Mouse (Mus musculus) heart, postnatal 10 days (tissue): Measurements from ENCODE around the gene Gm6502. TPM values are rescaled to one million over a fixed set of nuclear protein-coding genes. Genes with fewer than 3 reads are reported as not detected.
"Not testable (repeated sequence)": the region's sequence is repeated elsewhere in the genome, so short reads cannot be mapped to it uniquely, and the experiment has no call there.

Experiments used
- DNase-seq, 2 experiments: peaks; one replicate each; pipeline ENCODE4 v3.0.0; 2021
- intact Hi-C: fragments of 180-260 bp; cut with DNase I; formaldehyde crosslinking; loops from one replicate; pipeline ENCODE4 v1.15.1; 2025
- total RNA-seq, 2 experiments: library from RNA; stranded (reverse); gene quantifications; 2 replicates each; pipeline ENCODE4 v1.2.3; 2021

The Gm6502 gene
- not detected for total RNA-seq

DNA sequence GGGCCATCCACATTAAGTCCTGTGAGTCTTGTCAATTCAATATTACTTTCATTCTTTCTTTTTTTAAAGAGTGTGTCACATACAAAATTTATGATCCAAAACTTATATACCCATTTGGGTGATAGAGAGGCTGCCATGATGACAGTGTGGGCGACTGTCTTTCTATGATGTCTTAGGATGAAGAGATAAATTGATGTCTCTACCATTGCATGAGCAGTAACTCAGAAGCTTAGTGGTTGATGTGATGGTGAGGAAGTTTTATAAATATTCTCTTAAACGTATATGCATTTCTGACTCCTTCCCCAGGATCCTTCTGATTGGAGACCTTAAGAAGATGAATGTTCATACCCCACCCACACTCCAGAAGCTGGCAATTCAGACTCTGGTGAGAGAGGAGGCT is at the start of gene Gm6502:
Gene Gm6502 (plus strand): TSS at position 301 of the 400 bp plus-strand sequence.
- DNase-seq, intact Hi-C loops: not testable (repeated sequence)

- intact Hi-C loops, DNase-seq: not testable (repeated sequence)
Measured at GRCm38 (mm10) chr5:94306696-94307095, 7.5 kb upstream of the Gm6502 start, which contains the start of gene A430089I19Rik. Gene A430089I19Rik, minus strand, starts transcription at chr5:94306796.

DNA sequence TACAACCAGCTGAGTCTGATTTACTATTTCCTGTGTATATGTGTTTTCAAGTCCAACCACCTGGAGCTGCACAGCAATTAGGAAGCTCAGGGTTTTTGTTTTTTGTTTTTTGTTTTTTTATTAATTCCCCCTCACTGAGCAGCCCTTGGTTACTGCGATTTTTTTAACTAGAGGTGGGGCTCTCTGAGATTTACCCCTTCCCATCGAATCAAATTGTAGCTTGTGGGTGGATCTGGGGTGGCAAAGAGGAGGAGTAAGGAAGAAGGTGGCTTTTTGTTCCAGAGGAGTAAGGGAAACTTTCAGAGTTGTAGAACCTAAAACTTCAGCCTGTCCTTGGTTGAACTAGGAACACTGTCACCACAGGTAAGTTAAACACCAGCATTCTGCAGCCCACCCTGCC is 25.2 kb downstream of the Gm6502 start, which contains the start of gene AA792892:
Gene AA792892 (plus strand): TSS at position 301 of the 400 bp plus-strand sequence.
- intact Hi-C loops, DNase-seq: not testable (repeated sequence)

Other genes with a start within 250 kb of the Gm6502 start
- gene BC061212, start 243.9 kb upstream of the Gm6502 start, total RNA-seq, result not detected
- gene Gm6351, start 238.1 kb upstream of the Gm6502 start, total RNA-seq, result not detected
- not detected for gene Gm3106, start 96.4 kb upstream of the Gm6502 start, total RNA-seq
- gene A430089I19Rik, start 7.6 kb upstream of the Gm6502 start, total RNA-seq, result not detected
- not detected for gene AA792892, start 25.3 kb downstream of the Gm6502 start, total RNA-seq
- not detected for gene Gm7682, start 131.3 kb downstream of the Gm6502 start, total RNA-seq
- gene Gm3139, start 211.9 kb downstream of the Gm6502 start, total RNA-seq, result not detected